Mouse (Mus musculus): ENCODE results near the gene March9.

The March9 gene

DNA sequence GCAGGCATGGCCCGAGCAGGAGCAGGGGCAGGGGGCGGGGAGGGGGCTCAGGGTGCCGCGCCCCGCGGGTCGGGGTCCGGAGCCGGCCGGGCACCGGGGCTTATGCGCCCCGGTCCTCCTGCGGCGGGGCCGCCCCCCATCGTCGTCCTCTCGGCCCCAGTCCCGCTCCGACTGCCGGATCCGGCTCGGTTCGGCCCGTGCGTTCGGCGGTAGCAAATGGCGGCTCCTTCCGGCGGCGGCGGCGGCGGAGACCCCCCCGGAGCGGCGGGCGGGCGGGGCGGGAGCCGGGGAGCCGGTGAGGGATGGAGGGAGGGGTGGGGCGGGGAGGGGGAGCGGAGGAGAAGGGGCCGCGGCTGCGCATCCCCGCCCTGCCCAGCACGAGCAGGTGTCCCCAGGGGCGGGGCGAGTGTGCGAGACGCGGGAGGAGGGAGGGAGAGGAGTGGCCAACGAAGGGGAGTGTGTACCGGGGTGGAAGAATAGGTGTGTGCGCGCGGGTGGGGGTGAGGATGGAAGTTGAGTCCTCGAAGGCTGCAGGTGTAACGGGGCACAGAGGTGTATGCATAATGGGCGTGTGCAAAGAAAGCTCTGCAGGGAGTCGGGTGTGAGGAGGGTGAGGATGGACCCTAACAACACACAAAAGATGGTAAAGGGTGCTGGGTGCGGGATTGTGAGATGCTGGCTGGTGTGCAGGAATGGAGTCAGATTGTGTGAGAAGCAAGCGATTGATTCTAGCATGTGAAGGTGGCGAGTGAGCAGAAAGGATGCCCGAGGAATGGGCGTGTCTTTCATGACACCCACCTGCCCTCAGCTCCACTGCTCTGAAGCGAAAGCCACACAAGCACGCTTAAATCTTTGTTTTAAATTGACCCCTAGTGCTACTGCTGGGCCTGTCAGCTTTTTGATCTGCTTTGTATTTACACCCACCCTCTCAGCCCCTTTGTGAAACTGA is at the start of gene March9:
Gene March9, minus strand, starts transcription at position 217 of the 949 bp plus-strand sequence.
- DNase-seq (ENCODE audit: low spot score in 2 of 2): peak; percentile 67 to 71

DNA sequence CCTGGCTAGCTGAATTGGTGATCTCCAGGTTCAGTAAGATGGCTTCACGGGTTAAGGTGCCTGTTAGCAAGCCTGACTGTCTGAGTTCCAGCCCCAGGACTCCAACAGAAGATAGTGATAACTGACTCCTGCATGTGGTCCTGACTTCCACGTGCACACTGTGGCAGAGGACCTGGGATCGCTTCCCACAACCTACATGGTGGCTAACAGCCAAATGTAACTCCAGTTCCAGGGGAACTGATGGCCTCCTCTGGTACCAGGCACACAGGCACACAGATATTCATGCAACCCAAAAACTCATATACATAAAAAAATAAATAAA is 48.2 kb upstream of the March9 start:
- DNase-seq (ENCODE audit: low spot score in 2 of 2): no peak

DNA sequence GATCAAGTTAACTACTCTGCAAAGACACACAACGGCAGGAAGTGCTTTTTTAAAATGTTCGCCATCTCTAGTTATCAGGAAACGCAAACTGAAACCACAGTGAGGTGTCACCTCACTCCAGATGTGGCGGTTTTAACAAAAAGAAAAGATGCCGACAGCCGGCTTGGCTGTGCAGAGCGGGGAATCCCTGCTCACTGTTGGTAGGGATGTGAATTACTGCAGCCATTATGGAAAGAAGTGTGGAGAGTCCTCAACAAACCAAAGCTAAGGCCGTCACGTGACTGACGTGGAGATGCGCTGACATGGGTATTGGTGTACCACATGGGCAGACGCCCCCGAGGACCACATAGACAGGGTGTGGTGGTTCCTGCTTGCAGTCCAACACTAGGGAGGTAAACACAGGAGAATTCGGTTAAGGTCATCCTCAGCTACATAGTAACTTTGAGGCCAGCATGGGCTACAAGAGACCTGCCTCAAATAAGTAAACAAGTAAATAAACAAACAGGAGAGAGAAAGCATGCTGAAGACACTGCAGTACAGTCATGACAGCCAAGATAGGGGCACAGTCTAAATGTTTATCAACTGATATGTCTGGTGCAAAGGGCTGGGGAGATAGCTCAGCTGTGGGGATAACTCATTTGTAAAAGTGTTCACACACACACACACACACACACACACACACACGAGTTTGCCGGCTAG is 47.7 kb upstream of the March9 start:
- DNase-seq (ENCODE audit: low spot score in 2 of 2): no peak

DNA sequence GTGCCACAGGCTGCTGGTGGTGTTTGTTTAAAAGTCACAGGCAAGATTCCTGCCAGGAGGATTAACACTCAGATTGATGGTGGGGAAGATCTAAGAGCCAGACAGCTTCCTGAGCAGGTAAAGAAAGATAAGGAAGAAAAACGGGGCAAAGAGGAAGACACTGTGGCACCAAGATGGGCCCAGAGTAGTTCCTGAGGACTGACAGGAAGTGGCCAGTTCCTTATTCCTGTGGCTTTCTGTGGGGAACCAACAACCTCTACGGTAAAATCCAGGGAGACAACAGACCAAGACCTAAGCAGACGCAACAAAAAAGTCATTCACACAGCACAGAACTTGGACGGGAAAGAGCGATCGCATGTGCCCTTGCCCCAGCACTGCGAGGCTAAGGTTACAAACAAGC is 43.6 kb upstream of the March9 start:
- DNase-seq (ENCODE audit: low spot score in 2 of 2): no peak

DNA sequence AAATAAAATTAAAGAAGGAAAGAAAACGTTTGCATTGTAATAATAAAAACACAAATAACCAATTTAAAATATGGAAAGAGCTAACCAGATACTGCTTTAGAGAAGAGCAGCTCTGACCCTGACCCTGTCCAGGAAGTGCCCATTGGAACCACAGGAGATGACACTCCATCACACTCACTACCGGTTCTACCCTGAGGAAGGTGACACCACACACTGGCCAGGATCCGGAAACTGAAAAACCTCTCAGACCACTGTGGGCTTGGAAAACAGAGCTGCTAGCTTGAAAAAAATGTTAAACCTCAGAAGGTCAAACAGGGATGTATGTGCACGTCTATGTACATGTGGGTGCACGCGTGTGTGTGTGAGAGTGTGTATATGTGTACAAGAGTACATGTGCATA is 41.2 kb upstream of the March9 start:
- DNase-seq (ENCODE audit: low spot score in 2 of 2): no peak

DNA sequence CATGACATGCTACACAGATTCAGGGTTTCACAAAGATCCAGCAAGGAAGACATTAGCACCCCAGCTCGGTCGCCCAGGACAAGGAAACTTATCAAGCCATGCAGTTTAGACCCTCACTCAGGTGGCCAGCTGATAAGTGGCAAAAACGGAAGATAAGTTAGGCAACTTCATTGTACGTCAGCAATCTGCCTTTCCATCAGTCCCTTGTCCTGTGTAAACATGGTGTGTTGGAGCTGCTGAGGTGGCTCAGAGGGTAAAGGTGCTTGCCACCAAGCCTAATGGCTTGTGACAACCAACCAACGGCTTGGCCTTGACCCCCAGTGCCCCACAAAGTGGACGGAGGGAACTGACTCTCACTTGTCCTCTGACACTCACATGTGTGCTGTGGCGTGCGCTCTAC is 40.4 kb upstream of the March9 start:
- DNase-seq (ENCODE audit: low spot score in 2 of 2): no peak

DNA sequence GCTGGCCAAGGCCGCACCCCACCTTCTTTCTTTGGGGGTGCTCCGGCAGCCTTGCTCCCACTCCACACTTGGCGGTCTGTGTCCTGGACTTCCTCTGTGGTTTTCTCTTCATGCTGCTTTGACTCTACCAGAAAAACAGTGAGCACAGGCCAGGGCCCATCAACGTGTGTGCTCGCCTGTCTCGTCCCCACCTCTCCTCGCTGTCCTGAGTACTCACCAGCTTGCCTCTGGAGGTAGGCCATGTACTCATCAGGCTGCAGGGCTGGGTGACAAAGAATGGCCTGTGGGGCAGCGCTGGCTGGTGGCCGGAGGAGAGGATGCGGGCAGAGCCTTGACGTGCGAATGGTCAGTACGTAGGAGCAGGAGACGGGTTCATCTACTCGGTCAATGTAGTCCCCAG is 39.9 kb upstream of the March9 start:
- no peak for DNase-seq (ENCODE audit: low spot score in 2 of 2)

DNA sequence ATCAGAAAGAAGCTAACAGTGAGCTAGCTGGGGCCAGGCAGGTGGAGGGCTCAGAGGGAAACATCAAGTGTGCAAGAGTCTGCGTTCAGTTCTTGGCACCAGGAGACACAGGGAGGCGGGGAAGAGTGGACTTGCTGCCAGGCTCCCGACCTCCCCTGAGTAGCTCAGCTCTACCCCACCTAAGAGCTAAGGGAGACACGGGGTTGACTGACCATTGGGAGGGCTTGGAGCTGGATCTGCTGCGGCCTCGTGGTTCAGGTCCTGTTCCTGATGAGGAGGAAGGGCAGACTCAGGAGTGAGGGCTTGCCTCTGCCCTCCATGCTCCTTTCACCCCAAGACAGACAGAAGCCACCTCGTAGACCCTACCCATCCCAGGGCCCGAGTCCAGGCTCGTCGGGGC is 39.2 kb upstream of the March9 start:
- DNase-seq (ENCODE audit: low spot score in 2 of 2): no peak

DNA sequence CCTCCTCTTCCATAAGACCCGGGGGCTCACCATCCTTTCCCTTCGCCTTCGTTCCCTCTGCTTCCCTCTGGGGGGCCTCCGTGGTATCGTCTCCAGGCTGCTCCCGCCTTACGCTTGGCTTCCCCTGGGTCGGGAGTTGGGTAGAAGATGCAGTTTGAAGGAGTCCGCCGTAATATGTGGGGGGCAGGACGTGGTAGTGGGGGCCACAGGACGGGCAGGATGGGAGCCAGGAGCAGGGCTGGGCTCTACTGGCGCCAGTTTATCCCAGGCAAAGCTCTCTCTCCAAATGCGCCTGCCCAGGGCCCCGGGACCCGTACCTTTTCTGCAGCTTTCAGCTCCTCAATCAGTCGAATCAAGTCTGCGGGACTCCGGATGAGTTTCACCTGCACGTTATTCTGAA is 38.5 kb upstream of the March9 start:
- no peak for DNase-seq (ENCODE audit: low spot score in 2 of 2)

DNA sequence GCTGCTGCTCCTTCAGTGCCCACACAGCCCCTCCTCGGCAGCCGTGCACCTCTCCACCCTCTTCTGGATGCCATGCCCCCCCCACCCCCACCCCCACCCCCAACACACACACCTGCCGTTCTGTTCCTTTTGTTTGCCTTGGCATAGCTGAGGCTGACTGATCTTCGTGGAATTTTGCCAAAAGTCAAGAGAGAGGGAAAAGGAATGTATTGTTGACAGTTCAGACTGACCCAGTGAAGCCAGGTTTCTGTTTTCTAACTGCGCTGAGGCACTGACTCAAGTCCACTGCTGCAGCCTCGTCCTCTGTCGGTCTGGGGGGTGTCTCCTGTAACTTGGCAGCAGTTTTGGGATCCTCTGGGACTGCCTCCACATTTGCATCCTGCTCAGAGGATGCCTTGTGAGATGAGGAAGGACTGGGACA is 34.4 kb upstream of the March9 start:
- no peak for DNase-seq (ENCODE audit: low spot score in 2 of 2)

DNA sequence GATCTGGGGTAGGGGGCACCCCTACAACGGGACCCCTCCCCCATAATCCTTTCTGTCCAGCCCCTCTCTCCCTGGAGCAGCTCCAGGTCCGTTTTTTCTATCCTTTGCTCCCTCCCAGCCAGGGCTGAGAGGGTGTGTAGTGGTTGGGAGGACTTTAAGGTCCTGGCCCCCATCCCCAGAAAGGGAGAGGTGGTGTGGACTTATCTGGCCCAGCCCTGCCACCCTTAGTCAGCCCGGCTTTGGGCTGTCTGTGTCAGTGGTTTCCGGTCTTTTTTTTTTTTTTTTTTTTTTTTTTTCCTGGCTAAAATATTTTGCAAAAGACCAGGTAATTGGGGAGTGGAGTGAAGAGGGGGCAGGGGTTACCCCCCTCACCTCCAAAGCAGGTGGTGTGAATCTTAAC is 32.8 kb upstream of the March9 start:
- DNase-seq (ENCODE audit: low spot score in 2 of 2): no peak

DNA sequence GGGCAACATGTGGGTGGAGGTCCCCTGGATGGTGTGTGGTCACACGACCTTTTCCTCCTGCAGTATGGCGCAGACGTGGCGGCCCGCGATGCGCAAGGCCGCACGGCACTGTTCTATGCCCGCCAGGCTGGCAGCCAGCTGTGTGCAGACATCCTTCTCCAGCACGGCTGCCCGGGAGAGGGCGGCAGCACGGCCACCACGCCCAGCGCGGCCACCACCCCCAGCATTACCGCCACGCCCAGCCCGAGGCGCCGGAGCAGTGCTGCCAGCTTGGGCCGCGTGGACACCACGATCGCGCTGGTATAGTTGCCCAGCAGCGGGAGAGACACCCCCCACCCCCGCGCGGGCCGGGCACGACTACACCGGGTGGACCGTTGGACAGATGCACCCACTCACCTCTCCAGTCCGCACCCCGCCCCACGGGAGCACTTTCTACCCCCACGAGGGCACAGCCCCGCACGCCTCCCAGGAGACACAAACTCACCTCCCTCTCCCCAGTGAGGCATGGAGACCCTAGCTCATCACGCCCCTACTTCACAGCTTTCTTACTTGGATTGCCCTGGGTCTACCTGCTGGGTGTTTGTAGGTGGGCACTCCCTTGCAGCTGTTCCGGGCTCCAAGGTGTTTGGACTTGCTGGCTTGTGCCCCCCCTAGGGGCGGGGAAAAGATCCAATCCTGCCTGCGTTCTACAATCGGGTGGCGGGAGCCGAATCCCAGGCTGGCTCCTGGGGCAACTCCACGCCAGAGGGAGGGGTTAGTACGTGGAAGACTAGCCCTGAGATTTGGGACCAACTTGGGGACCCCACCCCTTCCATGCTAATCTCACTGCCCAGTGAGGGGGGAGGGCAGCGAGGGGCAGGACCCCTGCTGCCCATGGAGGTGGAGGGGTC is 31.8 kb upstream of the March9 start:
- peak in 1 of 2 experiments; percentile 51 for DNase-seq (ENCODE audit: low spot score in 2 of 2)

DNA sequence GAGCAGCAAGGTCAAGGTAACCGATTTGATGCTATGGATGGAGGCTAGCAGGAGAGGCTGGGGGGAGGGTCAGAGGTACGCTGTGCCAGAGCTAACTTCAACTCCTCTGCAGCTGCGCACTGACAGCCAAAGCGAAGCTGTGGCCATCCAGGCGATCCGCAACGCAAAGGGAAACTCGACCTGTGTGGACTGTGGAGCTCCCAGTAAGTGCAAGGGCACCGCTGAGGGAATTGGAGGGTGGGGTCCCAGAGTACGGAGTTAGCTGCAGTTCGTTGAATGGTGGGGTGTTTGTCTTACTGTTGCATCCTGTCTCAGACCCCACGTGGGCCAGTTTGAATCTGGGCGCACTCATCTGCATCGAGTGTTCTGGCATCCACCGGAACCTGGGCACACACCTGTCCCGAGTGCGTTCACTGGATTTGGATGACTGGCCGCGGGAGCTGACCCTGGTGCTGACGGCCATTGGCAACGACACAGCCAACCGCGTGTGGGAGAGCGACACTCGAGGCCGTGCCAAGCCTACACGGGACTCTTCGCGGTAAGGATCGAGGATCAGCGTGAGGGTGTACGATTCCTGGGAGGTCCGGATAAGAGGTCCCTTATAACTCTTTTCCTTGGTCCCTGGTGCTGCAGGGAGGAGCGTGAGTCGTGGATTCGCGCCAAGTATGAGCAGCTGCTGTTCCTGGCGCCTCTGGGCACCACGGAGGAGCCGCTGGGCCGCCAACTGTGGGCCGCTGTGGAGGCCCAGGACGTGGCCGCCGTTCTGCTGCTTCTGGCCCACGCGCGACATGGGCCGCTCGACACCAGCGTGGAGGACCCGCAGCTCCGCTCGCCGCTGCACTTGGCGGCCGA is 30.8 kb upstream of the March9 start:
- peak; percentile 60 for DNase-seq (ENCODE audit: low spot score in 2 of 2)

DNA sequence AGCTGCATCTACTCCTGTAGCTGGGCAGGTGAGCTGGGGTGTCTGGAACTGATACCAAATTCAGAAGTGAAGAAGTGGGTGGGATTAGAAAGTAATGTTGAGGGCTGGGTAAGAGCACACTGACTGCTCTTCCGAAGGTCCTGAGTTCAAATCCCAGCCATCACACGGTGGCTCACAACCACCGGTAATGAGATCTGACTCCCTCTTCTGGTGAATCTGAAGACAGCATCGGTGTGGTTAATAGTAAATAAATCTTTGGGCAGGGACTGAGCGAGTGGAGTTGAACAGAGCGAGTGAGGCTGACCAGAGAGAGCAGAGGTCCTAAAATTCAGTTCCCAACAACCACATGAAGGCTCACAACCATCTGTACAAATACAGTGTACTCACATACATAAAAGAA is 25.6 kb upstream of the March9 start:
- no peak for DNase-seq (ENCODE audit: low spot score in 2 of 2)

DNA sequence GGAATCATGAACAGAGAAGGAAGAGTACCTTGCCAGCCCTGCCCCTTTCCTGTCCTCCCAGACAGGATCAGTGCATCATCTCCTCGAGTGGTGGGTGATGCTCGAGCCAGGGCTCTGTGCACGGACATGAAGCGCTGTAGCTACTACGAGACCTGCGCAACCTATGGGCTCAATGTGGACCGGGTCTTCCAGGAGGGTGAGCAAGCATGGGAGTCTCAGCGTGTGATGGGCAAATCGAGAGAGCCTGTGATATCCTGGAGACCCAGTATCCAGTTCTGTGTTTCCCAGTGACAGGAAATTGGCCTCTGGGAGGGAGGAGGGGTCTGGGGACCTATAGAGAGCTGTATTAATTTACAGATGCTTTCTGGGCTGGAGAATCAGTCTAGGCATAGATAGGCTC is 25.1 kb upstream of the March9 start:
- no peak for DNase-seq (ENCODE audit: low spot score in 2 of 2)

DNA sequence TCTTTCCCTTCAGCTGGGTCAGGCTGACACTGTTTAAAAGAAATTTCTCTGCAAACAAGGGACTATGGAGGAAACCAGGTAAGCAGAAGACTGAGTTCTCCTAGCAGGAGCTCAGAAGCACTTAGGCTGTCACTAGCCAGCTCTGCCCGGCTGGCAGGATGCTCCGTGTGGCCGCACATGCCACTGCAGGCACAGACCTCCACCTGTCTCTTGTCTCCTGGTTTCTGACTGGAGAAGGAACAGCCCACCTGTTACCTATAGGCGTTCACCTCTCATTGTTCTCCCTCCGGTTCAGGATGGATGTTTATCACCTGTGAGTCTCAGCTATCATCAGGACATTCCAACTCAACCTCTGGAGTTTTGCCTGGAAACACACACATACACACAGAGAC is 23.9 kb upstream of the March9 start:
- no peak for DNase-seq (ENCODE audit: low spot score in 2 of 2)

DNA sequence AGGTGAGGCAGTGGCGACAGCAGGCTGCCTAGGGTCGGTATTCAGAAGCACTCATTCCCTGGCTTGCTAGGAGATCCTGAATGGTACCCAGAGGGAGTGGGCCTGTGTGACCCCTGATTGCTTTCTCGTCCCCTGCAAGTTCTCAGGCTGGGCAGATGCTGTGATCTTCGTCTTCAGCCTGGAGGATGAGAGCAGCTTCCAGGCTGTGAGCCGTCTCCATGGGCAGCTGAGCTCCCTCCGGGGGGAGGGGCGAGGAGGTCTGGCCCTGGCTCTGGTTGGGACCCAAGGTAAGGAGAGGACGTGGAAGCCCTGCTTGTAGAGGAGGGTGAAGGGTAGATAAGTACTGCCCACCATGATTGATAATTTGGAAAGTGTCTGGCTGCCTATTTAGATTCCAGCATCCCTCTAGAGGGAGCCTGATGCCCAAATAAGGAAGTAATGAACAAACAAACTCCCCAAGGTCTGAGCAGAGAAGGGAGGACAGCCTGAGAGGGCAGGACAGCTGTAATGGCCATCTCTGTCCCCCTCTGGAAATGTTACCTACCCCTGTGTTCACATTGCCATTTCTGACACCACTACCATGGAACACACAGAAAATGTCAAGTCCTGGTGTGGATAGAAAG is 23.4 kb upstream of the March9 start:
- DNase-seq (ENCODE audit: low spot score in 2 of 2): no peak

DNA sequence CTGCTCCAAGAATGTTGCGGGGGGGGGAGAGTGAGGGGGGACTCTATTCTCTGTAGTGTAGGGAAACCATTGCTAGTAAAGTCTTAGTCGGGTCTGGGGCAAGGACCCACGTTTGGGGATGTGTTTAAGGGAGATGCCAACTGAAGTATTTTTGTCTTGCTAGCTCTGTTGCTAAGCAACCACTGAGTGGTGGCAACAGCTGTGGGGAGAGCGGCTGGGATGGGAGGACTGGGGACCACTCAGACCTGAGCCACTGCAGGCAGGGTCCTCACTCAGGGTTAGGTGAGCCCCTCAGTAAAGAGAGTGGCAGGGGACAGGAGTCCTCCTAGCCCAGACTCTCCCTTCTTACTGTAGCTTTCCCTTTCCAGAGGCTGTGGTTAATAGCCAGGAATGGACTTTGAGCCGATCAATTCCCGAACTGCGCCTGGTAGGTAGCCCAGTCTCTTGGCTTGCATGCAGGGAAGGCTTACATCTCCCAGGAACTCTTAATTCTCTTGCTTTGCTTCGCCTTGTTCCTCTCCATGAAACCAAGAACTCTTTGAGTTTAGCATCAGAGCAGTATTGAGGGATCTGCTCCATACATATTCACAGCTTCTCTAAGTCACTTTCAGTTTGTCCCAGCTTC is 22.1 kb upstream of the March9 start:
- no peak for DNase-seq (ENCODE audit: low spot score in 2 of 2)

DNA sequence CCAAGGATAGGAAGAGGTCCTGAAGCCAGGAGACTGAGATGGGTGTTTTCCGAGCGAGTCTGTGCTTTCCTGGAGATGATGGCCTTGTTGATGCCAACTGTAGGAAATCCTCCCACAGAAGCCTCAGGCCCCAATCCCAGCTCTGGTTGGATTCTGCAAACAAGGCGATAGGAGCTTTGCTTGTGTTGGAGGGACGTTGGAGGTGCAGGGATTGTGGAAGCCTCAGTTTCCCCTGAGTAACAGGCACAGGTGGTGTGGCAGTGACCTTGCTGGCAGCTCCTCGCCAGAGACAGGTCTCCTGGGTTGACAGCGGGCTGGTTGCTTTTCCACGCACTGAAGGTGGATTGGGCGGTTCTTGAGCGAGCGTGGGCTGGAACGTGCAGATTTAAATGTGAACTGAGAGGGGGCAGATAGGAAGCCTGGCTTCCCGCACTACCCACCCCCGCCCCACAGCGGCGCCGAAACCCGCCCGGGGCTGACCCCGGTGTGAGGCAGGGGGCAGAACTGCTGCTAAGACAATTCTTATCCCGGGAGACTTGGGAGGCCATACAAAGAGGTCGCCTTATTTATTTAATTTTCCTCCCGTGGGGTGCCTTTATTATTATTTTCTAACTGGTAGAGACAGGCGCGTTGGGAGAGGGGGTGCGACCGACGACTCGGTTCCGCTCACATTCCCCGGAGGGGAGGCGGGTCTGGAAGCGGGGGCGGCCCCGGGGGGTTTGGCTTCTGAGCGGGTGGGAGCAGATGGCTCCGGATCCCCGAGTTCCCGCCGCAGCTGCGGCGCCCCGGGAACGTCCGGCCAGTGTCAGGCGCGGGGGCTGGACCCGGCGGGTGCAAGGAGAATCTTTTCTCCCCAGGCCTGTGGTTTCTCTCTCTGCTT is 21.2 kb upstream of the March9 start:
- DNase-seq (ENCODE audit: low spot score in 2 of 2): peak in 1 of 2 experiments; percentile 68
